Mouse (Mus musculus) right cerebral cortex, adult 18-20 months (tissue): ENCODE results near the gene Fpr-rs7.

Experiments used
- DNase-seq: peaks from one replicate; pipeline ENCODE4 v3.0.0; 2022; ENCODE audit warnings: mixed read lengths

Fpr-rs7 gene

GRCm38 (mm10) chr17:20114126-20114525 is at the start of gene Fpr-rs7:
Fpr-rs7 (minus strand) TSS chr17:20114226.
- no peak for DNase-seq

- no peak for DNase-seq
These were observed 39.9 kb downstream of the Fpr-rs7 start for GRCm38 (mm10) chr17:20074090-20074489.

GRCm38 (mm10) chr17:20071656-20072396 is 42.2 kb downstream of the Fpr-rs7 start:
- DNase-seq: no peak
